Mouse (Mus musculus): ENCODE results near the gene Daam2. TPM values are rescaled to one million over a fixed set of nuclear protein-coding genes. Genes with fewer than 3 reads are reported as not detected.
A peak's percentile ranks its signal among the peaks of the same experiment; 100 is the strongest.

The Daam2 gene
- polyA plus RNA-seq, 1 experiment from 2014 or later = 1.2 TPM

- no peak overlapping the region for H3K27ac ChIP-seq
- no peak for ATAC-seq
- H3K4me2 ChIP-seq = no peak overlapping the region
- no peak overlapping the region for H3K4me3 ChIP-seq
- no peak overlapping the region for H3K9ac ChIP-seq
- WGBS = 71% methylated on average over 5 of the region's 5 CpGs
- H3K27me3 ChIP-seq = peaks cover 11% of the 10 kb centered on the region
- no peaks in the 10 kb centered on the region for H3K36me3 ChIP-seq (ENCODE audit: poor library complexity, severe bottlenecking)
- H3K9me3 ChIP-seq (replicated peaks) = no peaks in the 10 kb centered on the region
- peaks cover 20% of the 10 kb centered on the region for H3K4me1 ChIP-seq
Observed at GRCm38 (mm10) chr17:49559786-49560289, 4.3 kb downstream of the Daam2 start.

DNA sequence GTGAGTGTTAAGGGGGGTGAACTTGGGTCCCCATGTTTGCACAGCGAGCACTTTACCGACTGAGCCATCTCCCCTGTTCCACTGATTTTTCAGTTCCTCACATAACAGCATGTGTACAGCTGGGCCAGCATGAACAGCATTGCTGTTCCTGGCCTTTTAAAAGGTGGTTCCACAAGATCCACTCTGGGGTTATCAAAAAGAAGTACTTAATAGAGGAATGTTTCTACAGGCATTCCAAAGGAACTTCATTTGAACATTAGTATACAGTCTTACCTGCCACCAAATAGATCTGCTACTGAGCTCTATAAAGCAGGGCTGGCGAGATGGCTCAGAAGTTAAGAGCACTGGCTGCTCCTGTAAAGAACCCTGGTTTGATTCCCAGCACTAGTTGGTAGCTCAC, 8.0 kb downstream of the Daam2 start:
- Histone ChIP-seq H3K27me3 (no peaks in the 10 kb centered on the region), H3K4me1 (no peaks in the 10 kb centered on the region), H3K9ac (no peak overlapping the region), H3K9me3 (replicated peaks) (no peaks in the 10 kb centered on the region), H3K27ac (no peak overlapping the region), H3K4me2 (no peak overlapping the region), H3K36me3 (ENCODE audit: poor library complexity, severe bottlenecking) (no peaks in the 10 kb centered on the region), H3K4me3 (no peak overlapping the region)
- no peak for ATAC-seq
- 91% methylated on average over 3 of the region's 3 CpGs for WGBS

- no peak for ATAC-seq
- Histone ChIP-seq H3K36me3 (ENCODE audit: poor library complexity, severe bottlenecking) (no peaks in the 10 kb centered on the region), H3K27me3 (no peaks in the 10 kb centered on the region), H3K9ac (no peak overlapping the region), H3K4me1 (no peaks in the 10 kb centered on the region), H3K4me2 (no peak overlapping the region), H3K27ac (no peak overlapping the region), H3K9me3 (replicated peaks) (no peaks in the 10 kb centered on the region), H3K4me3 (no peak overlapping the region)
- WGBS = 80% methylated on average over 7 of the region's 7 CpGs
Observed at GRCm38 (mm10) chr17:49551991-49552390, 12.2 kb downstream of the Daam2 start.

DNA sequence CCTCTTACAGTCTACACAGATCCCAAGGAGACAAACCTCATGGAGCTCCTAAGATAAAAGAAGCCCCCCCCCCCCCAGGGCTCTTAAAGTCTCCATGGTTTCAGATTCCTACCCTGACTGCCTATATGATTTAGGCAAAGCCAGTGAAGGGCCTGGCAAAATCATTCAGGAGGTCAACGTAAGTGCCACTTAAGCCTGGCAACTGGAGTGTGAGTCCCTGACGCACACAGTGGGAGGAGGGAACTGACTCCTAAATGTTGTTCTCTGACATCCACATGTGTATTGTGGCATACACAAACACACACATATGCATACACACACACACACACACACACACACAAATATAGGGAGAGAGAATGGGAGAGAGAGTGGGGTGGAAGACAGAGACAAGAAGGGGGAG, 12.7 kb downstream of the Daam2 start:
- WGBS = 71% methylated on average over 2 of the region's 2 CpGs
- Histone ChIP-seq H3K9ac (no peak overlapping the region), H3K27ac (no peak overlapping the region), H3K27me3 (no peaks in the 10 kb centered on the region), H3K4me2 (no peak overlapping the region), H3K9me3 (replicated peaks) (no peaks in the 10 kb centered on the region), H3K4me3 (no peak overlapping the region), H3K36me3 (ENCODE audit: poor library complexity, severe bottlenecking) (no peaks in the 10 kb centered on the region), H3K4me1 (no peaks in the 10 kb centered on the region)
- no peak for ATAC-seq

DNA sequence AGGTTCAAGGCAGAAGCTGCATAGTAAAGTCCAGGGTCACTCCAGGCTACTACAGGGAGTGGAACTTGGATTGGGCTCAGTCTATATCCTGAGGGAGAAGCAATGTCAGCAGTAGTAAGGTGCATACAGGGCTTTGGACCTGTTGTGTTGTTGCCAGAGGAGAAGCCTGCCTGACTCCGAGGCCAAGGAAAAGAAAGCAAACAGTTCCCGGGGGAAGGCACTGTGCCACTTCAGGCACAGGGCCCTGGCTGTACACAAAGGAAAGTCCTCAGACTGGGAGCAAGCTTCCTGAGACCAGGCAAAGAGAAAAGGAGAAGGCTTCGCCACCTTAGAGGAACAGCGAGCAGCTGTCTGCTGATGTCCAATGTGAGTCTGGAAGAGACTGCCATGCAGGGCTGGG, 18.1 kb downstream of the Daam2 start:
- Histone ChIP-seq H3K27ac (no peak overlapping the region), H3K4me2 (no peak overlapping the region), H3K27me3 (no peaks in the 10 kb centered on the region), H3K9ac (no peak overlapping the region), H3K4me3 (no peak overlapping the region), H3K36me3 (ENCODE audit: poor library complexity, severe bottlenecking) (no peaks in the 10 kb centered on the region), H3K9me3 (replicated peaks) (no peaks in the 10 kb centered on the region), H3K4me1 (no peaks in the 10 kb centered on the region)
- no peak for ATAC-seq
- WGBS = 77% methylated on average over 4 of the region's 4 CpGs

- ATAC-seq = no peak
- Histone ChIP-seq H3K27ac (no peak overlapping the region), H3K4me1 (peaks cover 6% of the 10 kb centered on the region; the same call in 1 of the 2 replicates), H3K9me3 (replicated peaks) (no peaks in the 10 kb centered on the region), H3K27me3 (no peaks in the 10 kb centered on the region), H3K4me3 (no peak overlapping the region), H3K9ac (no peak overlapping the region), H3K4me2 (no peak overlapping the region), H3K36me3 (ENCODE audit: poor library complexity, severe bottlenecking) (no peaks in the 10 kb centered on the region)
- WGBS = 71% methylated on average over 4 of the region's 4 CpGs
Observed at GRCm38 (mm10) chr17:49545424-49545823, 18.7 kb downstream of the Daam2 start.

- no peak overlapping the region for H3K9ac ChIP-seq
- no peaks in the 10 kb centered on the region for H3K36me3 ChIP-seq (ENCODE audit: poor library complexity, severe bottlenecking)
- no peak overlapping the region for H3K27ac ChIP-seq
- H3K4me1 ChIP-seq = peaks cover 14% of the 10 kb centered on the region
- no peak overlapping the region for H3K4me3 ChIP-seq
- no peaks in the 10 kb centered on the region for H3K9me3 ChIP-seq (replicated peaks)
- H3K4me2 ChIP-seq = no peak overlapping the region
- H3K27me3 ChIP-seq = no peaks in the 10 kb centered on the region
- no peak for ATAC-seq
- WGBS = 91% methylated on average over 2 of the region's 2 CpGs
Observed at GRCm38 (mm10) chr17:49544561-49544960, 19.6 kb downstream of the Daam2 start.

DNA sequence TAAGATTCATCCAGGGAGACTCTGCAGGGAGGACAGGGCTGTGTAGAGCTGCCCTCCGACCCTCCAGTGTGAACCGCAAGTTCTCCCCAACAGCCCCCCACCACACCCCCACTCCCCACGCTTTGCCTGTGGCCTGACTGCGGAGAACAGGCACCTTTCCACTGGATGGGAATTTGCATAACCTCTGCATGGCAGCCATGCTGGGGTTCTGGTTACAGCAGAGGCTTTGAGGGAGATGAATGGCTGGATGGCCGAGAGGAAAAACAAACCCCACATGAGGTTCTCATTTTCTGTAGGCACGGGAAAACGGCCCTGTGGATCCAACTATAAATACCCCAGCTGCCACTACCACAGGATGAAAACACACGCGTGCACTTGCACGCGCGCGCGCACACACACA, 23.4 kb downstream of the Daam2 start:
- no peak overlapping the region for H3K4me2 ChIP-seq
- H3K27ac ChIP-seq = no peak overlapping the region
- no peaks in the 10 kb centered on the region for H3K9me3 ChIP-seq (replicated peaks)
- H3K27me3 ChIP-seq = no peaks in the 10 kb centered on the region
- no peak for ATAC-seq
- peaks cover 31% of the 10 kb centered on the region for H3K4me1 ChIP-seq
- no peak overlapping the region for H3K9ac ChIP-seq
- 65% methylated on average over 14 of the region's 14 CpGs for WGBS
- no peak overlapping the region for H3K4me3 ChIP-seq
- H3K36me3 ChIP-seq (ENCODE audit: poor library complexity, severe bottlenecking) = no peaks in the 10 kb centered on the region

GRCm38 (mm10) chr17:49539204-49539603, 24.9 kb downstream of the Daam2 start:
- no peak overlapping the region for H3K4me3 ChIP-seq
- no peaks in the 10 kb centered on the region for H3K36me3 ChIP-seq (ENCODE audit: poor library complexity, severe bottlenecking)
- WGBS = 6% methylated on average over 8 of the region's 8 CpGs
- 0 out of 2 replicates have a peak overlapping the region, but pooled peaks have one; percentile 31 for H3K27ac ChIP-seq
- H3K9me3 ChIP-seq (replicated peaks) = no peaks in the 10 kb centered on the region
- peaks cover 41% of the 10 kb centered on the region for H3K4me1 ChIP-seq
- H3K27me3 ChIP-seq = no peaks in the 10 kb centered on the region
- H3K4me2 ChIP-seq = peak overlapping the region; percentile 4; the same call in 1 of the 2 replicates
- H3K9ac ChIP-seq = no peak overlapping the region
- peak; percentile 91 for ATAC-seq

- ATAC-seq = no peak
- Histone ChIP-seq H3K9me3 (replicated peaks) (no peaks in the 10 kb centered on the region), H3K4me1 (peaks cover 37% of the 10 kb centered on the region), H3K9ac (no peak overlapping the region), H3K27me3 (no peaks in the 10 kb centered on the region), H3K4me3 (no peak overlapping the region), H3K36me3 (ENCODE audit: poor library complexity, severe bottlenecking) (no peaks in the 10 kb centered on the region), H3K4me2 (no peak overlapping the region), H3K27ac (no peak overlapping the region)
- WGBS = 62% methylated on average over 4 of the region's 4 CpGs
Observed at GRCm38 (mm10) chr17:49535580-49535979, 28.6 kb downstream of the Daam2 start.

- 61% methylated on average over 9 of the region's 9 CpGs for WGBS
- peaks cover 24% of the 10 kb centered on the region for H3K4me1 ChIP-seq
- H3K4me2 ChIP-seq = no peak overlapping the region
- no peak overlapping the region for H3K4me3 ChIP-seq
- H3K9me3 ChIP-seq (replicated peaks) = no peaks in the 10 kb centered on the region
- ATAC-seq = no peak
- H3K27me3 ChIP-seq = no peaks in the 10 kb centered on the region
- no peak overlapping the region for H3K27ac ChIP-seq
- no peaks in the 10 kb centered on the region for H3K36me3 ChIP-seq (ENCODE audit: poor library complexity, severe bottlenecking)
- no peak overlapping the region for H3K9ac ChIP-seq
Observed at GRCm38 (mm10) chr17:49534267-49534719, 29.9 kb downstream of the Daam2 start.

GRCm38 (mm10) chr17:49531661-49532060, 32.5 kb downstream of the Daam2 start:
- H3K27me3 ChIP-seq = no peaks in the 10 kb centered on the region
- H3K4me3 ChIP-seq = no peak overlapping the region
- no peak overlapping the region for H3K27ac ChIP-seq
- WGBS = 96% methylated on average over 5 of the region's 5 CpGs
- ATAC-seq = no peak
- H3K36me3 ChIP-seq (ENCODE audit: poor library complexity, severe bottlenecking) = no peaks in the 10 kb centered on the region
- no peak overlapping the region for H3K4me2 ChIP-seq
- H3K9me3 ChIP-seq (replicated peaks) = no peaks in the 10 kb centered on the region
- H3K9ac ChIP-seq = no peak overlapping the region
- peaks cover 14% of the 10 kb centered on the region for H3K4me1 ChIP-seq

- WGBS = 25% methylated on average over 3 of the region's 3 CpGs
- Histone ChIP-seq H3K4me3 (no peak overlapping the region), H3K4me2 (no peak overlapping the region), H3K27ac (no peak overlapping the region), H3K9me3 (replicated peaks) (no peaks in the 10 kb centered on the region), H3K36me3 (ENCODE audit: poor library complexity, severe bottlenecking) (no peaks in the 10 kb centered on the region), H3K4me1 (peaks cover 6% of the 10 kb centered on the region; the same call in 1 of the 2 replicates), H3K9ac (no peak overlapping the region), H3K27me3 (no peaks in the 10 kb centered on the region)
- ATAC-seq = no peak
Observed at GRCm38 (mm10) chr17:49530215-49530614, 33.9 kb downstream of the Daam2 start.

Data from forebrain, embryonic 13.5 days (tissue).